Mouse (Mus musculus) right cerebral cortex, adult 18-20 months (tissue): ENCODE measurements around the gene Insig1.

Source experiments
- DNase-seq: peaks from one replicate; pipeline ENCODE4 v3.0.0; 2022; ENCODE audit warnings: mixed read lengths

Gene Insig1

GRCm38 (mm10) chr5:28122491-28123454 lies 51.6 kb downstream of the Insig1 start:
- peak; percentile 17 for DNase-seq

- DNase-seq: no peak
Observed at GRCm38 (mm10) chr5:28123455-28123825, 52.3 kb downstream of the Insig1 start.

- no peak for DNase-seq
Observed at GRCm38 (mm10) chr5:28124321-28125230, 53.4 kb downstream of the Insig1 start.
